Mouse (Mus musculus) heart, postnatal 14 days (tissue): ENCODE results near the gene Cpsf6. TPM values are rescaled to one million over a fixed set of nuclear protein-coding genes. Genes with fewer than 3 reads are reported as not detected.

ENCODE experiments used
- total RNA-seq, 2 experiments: library from RNA; stranded (reverse); gene quantifications; 2 replicates each; pipeline ENCODE4 v1.2.3; 2021

The Cpsf6 gene
- total RNA-seq, 2 experiments from 2014 or later = 43.6 to 43.8 TPM

Other genes with a start within 250 kb of the Cpsf6 start
- gene Frs2, start 231.5 kb downstream of the Cpsf6 start, total RNA-seq = 10 to 100 TPM; 17.9 to 19.5 TPM
- 10 to 100 TPM; 28.0 to 28.8 TPM for gene Yeats4, start 155.5 kb downstream of the Cpsf6 start, total RNA-seq
- not detected for gene 9530003J23Rik, start 141.3 kb downstream of the Cpsf6 start, total RNA-seq
- gene Lyz2, start 97.7 kb downstream of the Cpsf6 start, total RNA-seq = 10 to 100 TPM; 93.0 to 99.3 TPM
- gene Lyz1, start 87.1 kb downstream of the Cpsf6 start, total RNA-seq = 1 to 10 TPM; 8.6 to 9.2 TPM
- 1 to 10 TPM; 5.1 to 5.3 TPM for gene Cpm, start 249.5 kb upstream of the Cpsf6 start, total RNA-seq